Mouse (Mus musculus) macrophage (primary cell): ENCODE results near the gene Tfap2e. TPM values are rescaled to one million over a fixed set of nuclear protein-coding genes. Genes with fewer than 3 reads are reported as not detected.
A peak's percentile ranks its signal among the peaks of the same experiment; 100 is the strongest.

Experiments used
- H3K27ac ChIP-seq: fragments of 350-480 bp; formaldehyde crosslinking; 2 replicates; pipeline ENCODE4 v1.9.0; 2021
- H3K36me3 ChIP-seq: fragments of 350-480 bp; formaldehyde crosslinking; 2 replicates; pipeline ENCODE4 v1.9.0; 2021; ENCODE audit errors: inconsistent target
- H3K4me3 ChIP-seq: fragments of 350-480 bp; formaldehyde crosslinking; 2 replicates; pipeline ENCODE4 v1.9.0; 2021; ENCODE audit errors: inconsistent target
- H3K79me2 ChIP-seq: fragments of 350-480 bp; formaldehyde crosslinking; 2 replicates; pipeline ENCODE4 v1.9.0; 2021; ENCODE audit errors: inconsistent target
- WGBS: methylation state at CpG from one replicate; pipeline ENCODE4 v1.1.7; 2026; ENCODE audit warnings: inconsistent platforms; ENCODE audit not compliant: missing documents; 5-methylcytosine and 5-hydroxymethylcytosine counted together
- polyA plus RNA-seq: library from polyadenylated mRNA; stranded (reverse); fragments of 250-400 nt; gene quantifications from 3 replicates; pipeline ENCODE4 v1.2.4, GENCODE M21; 2018; ENCODE audit warnings: inconsistent platforms

The Tfap2e gene
- polyA plus RNA-seq, 1 experiment from 2014 or later, result not detected

DNA sequence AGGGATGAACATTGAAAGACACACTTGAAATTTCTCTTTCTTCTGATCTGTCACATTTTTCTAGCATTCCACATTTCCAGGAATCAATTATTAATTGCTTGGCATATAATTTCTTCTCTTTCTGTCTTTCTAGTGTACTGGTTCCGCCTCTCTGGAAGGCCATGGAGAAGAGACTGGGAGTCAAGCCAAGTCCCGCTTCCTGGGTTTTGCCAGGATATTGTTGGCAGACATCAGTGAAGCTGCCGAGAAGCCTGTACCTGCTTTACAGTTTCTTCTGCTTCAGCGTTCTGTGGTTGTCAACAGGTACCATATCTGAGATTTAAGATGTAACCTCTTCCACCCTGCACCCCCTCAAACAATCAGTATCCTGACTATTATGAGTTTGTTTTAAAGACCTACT lies 20.7 kb upstream of the Tfap2e start:
- H3K36me3 ChIP-seq, result peaks cover 18% of the 10 kb centered on the region
- no peak overlapping the region for H3K4me3 ChIP-seq
- peaks cover 23% of the 10 kb centered on the region; the same call in 1 of the 2 replicates for H3K79me2 ChIP-seq
- WGBS, result 96% methylated on average over 4 of the region's 4 CpGs
- H3K27ac ChIP-seq, result no peak overlapping the region

DNA sequence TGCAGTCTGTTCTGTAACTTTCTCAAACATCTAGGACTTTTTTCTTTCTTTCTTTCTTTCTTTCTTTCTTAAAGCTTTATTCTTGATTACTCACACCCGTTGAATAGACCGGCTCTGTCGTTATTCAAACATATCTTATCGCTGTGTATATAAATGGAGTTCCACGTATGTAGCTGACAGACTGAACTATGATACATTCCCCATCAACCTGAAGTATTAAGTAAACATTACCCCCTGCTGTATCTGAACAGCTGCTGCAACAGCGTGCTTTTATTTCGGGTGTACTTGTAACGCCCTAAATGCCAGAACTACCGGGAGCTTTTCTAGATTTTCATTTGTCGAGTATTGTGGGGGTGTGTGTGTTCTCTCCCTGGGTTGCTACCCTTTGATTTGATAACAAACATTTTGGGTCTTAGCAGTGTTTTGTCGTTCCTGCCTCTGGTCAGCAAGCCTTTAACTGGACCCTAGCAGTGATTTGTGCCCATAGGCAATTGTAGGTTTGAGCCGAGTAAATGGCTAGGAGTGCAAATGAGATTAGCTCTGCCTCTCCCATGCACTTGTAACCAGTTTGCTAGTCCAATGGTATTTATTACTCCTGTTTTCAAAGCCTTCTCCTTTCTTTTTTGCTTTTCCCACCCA lies 18.8 kb upstream of the Tfap2e start:
- peaks cover 2% of the 10 kb centered on the region; the same call in 1 of the 2 replicates for H3K36me3 ChIP-seq
- 80% methylated on average over 12 of the region's 12 CpGs for WGBS
- no peak overlapping the region for H3K27ac ChIP-seq
- peak overlapping the region; percentile 90; the same call in 1 of the 2 replicates for H3K4me3 ChIP-seq
- H3K79me2 ChIP-seq, result peaks cover 23% of the 10 kb centered on the region; the same call in 1 of the 2 replicates

DNA sequence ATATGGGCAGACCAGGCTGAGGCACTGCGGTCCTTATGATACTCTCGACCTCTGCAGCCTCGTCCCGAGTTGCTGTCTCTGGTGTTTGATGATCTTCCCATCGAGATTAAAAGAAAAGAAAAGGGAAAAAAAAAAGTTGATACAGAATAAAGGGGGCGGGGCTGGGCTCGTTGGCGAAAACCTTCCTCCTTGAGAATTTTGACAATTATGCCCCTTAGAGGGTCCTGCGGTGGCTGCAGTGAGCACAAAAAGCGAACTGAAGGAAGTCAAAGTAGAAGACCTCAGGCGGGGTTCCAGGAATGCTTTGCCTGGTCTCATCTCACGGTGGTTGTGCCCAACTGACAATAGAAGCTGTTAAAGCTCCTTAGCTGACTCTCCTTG lies 18.2 kb upstream of the Tfap2e start:
- H3K79me2 ChIP-seq, result peaks cover 23% of the 10 kb centered on the region; the same call in 1 of the 2 replicates
- peaks cover under 1% of the 10 kb centered on the region; the same call in 1 of the 2 replicates for H3K36me3 ChIP-seq
- under 1% methylated on average over 12 of the region's 12 CpGs for WGBS
- peak overlapping the region; percentile 90 for H3K4me3 ChIP-seq
- H3K27ac ChIP-seq, result peak overlapping the region; percentile 62

DNA sequence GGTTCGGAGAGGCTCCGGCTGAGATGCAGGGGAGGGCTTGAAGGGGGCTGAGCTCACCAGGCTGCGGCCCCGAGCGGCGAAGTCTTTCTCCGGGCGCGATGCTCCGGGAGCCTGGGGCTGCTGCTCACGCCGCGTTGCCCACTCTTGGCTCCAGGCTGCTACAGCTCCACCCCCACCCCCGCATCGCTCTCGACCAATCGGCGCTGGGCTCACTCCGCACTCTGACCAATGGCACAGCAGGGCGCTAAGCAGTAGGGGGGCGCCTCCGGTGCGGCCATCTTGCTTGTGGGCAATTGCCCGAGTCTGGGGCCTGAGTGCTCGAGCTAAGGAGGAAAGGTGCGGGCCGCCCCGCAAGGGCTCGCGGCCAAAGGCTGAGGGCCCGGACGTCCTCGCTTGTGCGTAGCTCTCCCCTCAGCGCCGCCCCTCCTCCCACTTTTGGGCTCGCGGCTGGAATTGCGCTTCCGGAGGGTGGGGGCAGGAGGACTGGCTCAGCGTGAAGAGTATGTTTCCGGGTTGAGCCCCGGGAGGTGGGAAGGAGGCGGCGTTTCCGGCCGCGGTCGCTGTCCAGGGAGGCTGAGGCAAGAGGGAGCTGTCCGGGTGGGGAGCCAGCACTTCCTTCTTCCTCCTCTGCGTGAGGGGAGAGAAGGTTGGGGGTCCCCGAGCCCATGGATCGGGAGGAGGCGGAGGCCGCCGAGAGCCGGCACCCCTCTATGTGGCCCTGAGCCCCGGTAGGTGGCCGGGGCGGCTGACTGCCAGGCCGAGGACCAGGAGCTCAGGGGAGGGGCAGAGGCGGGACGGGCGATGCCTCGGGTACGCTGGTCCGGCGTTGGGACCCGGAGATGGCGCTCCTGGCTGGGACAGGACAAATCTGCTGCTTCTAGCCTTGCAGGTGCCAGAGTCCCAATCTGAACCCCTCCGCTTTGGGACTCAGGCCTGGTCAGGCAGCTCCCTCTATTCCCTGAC lies 17.5 kb upstream of the Tfap2e start, which contains the start of the genes Ncdn and AU040320:
Ncdn (minus strand) TSS at position 171 of the 963 bp plus-strand sequence.
AU040320 (plus strand) TSS at position 277 of the 963 bp plus-strand sequence.
- Histone ChIP-seq H3K79me2 (peaks cover 23% of the 10 kb centered on the region; the same call in 1 of the 2 replicates), H3K27ac (peak within 1 kb of the TSS; percentile 62), H3K36me3 (peaks cover 5% of the 10 kb centered on the region; the same call in 1 of the 2 replicates), H3K4me3 (peak within 1 kb of the TSS; percentile 90)
- under 1% methylated on average over 66 of the region's 71 CpGs for WGBS

DNA sequence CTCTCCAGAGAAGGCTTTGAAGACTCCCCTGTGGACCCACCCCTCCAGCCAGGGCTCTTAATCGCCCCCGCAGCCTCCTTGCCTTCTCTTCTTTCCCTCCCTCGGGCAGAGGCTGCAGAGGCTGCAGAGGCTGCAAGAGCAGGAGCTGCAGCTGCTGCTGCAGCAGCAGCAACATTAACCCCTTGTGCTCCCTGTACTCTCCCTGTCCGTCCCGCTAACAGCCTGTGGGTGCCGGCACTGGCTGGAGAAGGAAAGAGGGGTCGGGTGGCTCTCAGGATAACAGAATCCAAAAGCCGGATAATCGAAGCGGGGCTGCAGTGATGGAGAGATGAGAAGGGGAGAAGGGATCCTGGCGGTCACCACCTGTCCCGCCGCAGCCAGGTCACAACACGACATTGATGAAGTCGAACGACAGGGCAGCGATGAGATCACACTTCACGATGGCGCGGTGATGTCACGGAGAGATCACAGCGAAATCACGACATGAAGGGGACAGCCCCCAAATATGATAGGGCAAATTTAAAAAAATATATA lies 16.6 kb upstream of the Tfap2e start:
- WGBS, result 1% methylated on average over 23 of the region's 23 CpGs
- 0 out of 2 replicates have a peak overlapping the region, but pooled peaks have one; percentile 29 for H3K27ac ChIP-seq
- peaks cover 9% of the 10 kb centered on the region; the same call in 1 of the 2 replicates for H3K36me3 ChIP-seq
- peak overlapping the region; percentile 90 for H3K4me3 ChIP-seq
- peaks cover 23% of the 10 kb centered on the region; the same call in 1 of the 2 replicates for H3K79me2 ChIP-seq

DNA sequence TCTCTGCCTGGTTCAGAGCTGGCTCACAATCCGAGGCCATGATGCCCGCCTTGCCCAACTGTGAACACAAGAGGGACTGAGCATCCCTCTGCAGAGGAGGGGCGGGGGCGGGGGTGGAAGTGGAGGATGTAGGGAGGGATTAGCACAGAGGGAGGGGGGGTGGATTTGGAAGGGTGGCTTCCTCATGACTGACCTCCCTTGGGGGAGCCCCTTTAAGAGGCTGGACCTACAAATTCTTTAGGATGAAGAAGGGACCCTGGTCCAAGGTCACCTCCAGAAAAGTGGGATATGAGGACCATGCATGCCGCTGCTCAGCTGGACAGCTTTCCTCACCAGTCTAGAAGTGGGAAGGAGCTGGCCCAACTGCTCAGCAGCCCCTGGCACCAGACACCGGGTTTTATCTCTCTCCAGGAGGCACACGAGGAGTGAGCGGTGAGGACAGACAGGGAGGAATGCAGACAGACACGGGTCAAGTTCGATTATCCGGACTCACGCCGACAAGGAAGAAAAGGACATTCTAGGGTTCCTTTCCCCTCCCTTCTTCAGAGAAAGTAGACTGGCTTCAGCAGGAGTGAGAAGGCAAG lies 16.1 kb upstream of the Tfap2e start:
- Histone ChIP-seq H3K4me3 (peak overlapping the region; percentile 90), H3K79me2 (peaks cover 23% of the 10 kb centered on the region; the same call in 1 of the 2 replicates), H3K27ac (no peak overlapping the region), H3K36me3 (peaks cover 9% of the 10 kb centered on the region; the same call in 1 of the 2 replicates)
- 20% methylated on average over 11 of the region's 13 CpGs for WGBS

DNA sequence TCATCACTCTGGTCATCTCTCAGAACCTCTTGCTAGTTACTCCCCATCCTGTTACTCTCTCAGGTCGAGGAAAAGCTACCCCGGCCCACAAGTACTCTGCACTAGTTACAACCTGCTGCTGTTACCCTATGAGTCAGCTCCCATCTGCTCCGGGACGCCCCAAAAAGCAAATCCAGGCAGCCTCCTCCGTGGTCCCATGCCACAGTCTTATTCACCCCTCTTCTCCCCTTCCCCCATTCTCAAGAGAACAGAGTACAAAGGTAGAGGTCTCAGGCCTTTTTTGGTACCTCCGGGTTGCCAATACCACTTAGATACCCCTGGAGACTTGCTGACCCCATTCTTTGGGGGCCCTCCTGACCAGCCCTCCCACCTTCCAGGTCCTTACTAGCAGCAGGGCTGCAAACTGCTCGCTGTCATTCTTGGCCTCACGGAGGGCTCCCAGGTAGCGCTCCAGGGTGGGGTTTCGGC lies 15.6 kb upstream of the Tfap2e start:
- 91% methylated on average over 10 of the region's 10 CpGs for WGBS
- H3K27ac ChIP-seq, result no peak overlapping the region
- no peak overlapping the region for H3K4me3 ChIP-seq
- peaks cover 13% of the 10 kb centered on the region; the same call in 1 of the 2 replicates for H3K36me3 ChIP-seq
- H3K79me2 ChIP-seq, result peaks cover 23% of the 10 kb centered on the region; the same call in 1 of the 2 replicates

DNA sequence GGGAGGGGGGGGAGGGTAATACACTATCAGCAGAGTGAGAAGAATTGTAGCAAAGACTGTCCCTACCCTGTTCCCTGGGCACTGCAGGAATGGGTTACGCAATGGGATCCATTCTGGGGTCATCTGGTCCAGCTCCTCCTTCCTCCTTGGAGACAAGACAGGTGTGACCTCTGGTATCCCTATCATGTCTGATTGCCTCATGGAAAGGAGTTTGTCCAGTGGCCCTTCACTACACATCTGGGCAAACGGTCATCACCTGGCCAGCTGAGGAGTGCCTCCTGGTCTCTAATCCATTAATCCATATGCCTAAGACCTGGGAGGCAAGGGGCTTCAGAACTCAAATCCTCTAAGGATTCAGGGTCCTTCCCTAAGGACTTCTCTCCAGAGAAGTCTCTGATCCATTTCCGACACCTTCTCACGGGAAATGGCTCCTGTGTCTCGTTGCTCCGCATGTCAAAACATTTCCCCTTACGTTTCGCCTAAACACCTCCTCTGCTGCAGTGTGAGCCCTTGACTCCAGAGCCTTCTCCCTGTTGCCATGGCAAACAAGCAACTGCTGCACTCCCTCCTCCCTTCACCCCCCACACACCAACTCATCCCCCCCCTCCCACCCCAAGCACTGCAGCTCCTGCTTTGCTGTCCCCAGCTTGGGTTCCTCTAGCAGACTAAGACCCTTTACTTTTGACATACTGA lies 15.0 kb upstream of the Tfap2e start:
- no peak overlapping the region for H3K27ac ChIP-seq
- 91% methylated on average over 8 of the region's 8 CpGs for WGBS
- H3K4me3 ChIP-seq, result no peak overlapping the region
- peaks cover 19% of the 10 kb centered on the region; the same call in 1 of the 2 replicates for H3K36me3 ChIP-seq
- H3K79me2 ChIP-seq, result peaks cover 23% of the 10 kb centered on the region; the same call in 1 of the 2 replicates

DNA sequence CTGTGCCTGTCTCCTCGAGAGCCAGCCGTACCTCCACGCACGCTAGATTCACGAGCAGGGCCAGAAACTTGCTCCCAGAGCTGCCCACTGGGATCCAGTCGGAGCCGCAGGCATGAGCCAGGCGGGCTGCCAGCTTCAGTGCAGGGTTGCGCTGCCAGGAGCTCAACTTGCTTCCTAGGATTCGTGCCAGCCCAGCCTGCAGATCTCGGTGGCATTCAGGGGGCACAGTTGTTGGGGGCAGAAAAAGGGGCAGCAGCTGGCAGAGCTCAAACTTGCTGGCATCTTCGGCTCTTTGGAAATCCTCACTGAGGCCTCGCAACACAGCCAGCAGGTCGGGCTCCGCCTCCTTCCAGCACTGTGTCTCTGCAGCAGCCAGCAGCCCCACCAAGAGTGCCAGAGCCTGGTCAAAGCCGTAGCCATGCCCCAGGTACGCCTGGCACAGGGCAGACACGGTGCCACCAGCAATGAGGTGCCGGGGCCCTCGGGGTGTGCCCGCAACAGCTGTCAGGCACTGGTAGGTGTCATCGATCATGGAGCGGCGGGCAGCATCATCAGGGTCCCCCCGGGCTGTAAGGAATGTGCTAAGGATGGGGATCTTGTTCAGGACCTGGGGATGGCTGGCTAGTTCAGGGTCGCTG lies 14.1 kb upstream of the Tfap2e start:
- no peak overlapping the region for H3K4me3 ChIP-seq
- H3K79me2 ChIP-seq, result peaks cover 21% of the 10 kb centered on the region; the same call in 1 of the 2 replicates
- peaks cover 20% of the 10 kb centered on the region; the same call in 1 of the 2 replicates for H3K36me3 ChIP-seq
- H3K27ac ChIP-seq, result no peak overlapping the region
- WGBS, result 97% methylated on average over 25 of the region's 26 CpGs

DNA sequence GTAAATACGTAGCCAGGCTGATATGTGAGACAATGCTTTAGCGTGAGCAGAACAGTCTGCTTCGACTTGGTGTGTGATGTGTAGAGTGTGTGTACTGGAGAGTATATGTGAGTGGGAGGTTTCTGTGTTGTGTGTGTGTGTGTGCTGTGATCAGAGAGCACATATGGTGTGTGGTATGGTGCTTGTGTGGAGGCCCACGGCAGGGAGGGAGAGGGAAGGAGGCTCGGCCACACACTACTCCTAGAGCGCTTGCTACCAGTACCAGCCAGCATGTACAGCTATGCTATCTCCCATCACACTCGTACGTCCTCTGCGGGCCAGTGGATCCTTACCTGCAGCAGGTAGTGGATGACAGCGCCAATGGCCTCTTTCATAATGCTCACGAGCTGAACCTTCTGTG lies 13.5 kb upstream of the Tfap2e start:
- Histone ChIP-seq H3K27ac (no peak overlapping the region), H3K4me3 (no peak overlapping the region), H3K79me2 (peaks cover 15% of the 10 kb centered on the region; the same call in 1 of the 2 replicates), H3K36me3 (peaks cover 20% of the 10 kb centered on the region; the same call in 1 of the 2 replicates)
- 88% methylated on average over 11 of the region's 11 CpGs for WGBS

DNA sequence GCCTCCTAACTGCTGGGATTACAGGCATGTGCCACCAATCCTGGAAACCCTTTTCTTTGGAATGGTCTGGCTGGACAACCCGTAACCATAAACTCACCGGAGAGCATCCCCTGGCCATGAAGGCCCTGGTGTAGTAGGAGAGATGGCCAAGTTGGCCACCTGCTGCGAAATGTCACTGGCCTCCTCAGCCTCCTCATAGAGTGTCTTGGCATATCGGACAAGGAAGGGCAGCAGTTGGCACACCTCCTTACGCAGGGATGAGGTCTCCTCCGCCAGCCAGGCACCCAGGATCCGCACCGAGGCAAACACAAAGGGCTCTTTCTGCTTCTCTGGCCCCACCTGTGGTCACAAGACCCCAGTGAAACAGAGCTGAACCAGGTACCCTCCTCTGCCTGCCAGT lies 12.3 kb upstream of the Tfap2e start:
- no peak overlapping the region for H3K27ac ChIP-seq
- H3K4me3 ChIP-seq, result no peak overlapping the region
- H3K36me3 ChIP-seq, result peaks cover 20% of the 10 kb centered on the region; the same call in 1 of the 2 replicates
- H3K79me2 ChIP-seq, result peaks cover 8% of the 10 kb centered on the region; the same call in 1 of the 2 replicates
- WGBS, result 94% methylated on average over 8 of the region's 8 CpGs

DNA sequence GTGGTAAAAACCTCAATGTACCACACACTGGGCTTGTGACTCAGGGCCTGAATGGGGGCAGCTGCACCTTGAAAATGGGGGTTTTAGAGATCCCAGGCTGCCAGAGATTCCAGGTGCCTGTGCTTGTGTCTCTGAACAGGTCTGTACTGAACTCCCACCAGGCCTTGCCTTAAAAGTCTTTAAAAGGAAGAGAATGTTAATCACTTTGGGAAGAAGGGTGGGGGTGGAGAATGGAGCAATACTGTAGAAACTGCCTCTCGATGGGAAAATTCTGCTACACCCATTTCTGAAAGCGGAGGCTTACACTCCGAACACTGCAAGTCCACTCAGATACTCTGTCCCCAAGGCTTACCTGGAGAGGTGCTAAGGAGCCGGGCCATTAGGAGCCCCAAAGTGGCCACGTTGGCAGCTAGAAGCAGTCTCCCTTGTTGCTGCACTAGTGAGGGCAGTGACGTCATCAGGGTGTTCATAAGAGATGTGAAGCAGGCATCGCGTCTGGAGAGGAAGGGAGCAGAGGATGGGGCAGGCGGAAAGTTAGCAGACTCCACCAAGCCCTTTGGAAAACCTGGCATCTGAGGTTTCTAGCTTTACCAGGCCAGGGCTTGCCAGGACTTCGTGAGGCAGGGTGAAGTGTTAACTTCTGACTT lies 10.3 kb upstream of the Tfap2e start:
- no peaks in the 10 kb centered on the region for H3K79me2 ChIP-seq
- H3K4me3 ChIP-seq, result no peak overlapping the region
- peaks cover 20% of the 10 kb centered on the region; the same call in 1 of the 2 replicates for H3K36me3 ChIP-seq
- H3K27ac ChIP-seq, result no peak overlapping the region
- WGBS, result 93% methylated on average over 10 of the region's 10 CpGs
